Mouse (Mus musculus) left cerebral cortex, adult 11 months (tissue): Measurements from ENCODE around the gene Psma6.

Source experiments
- DNase-seq: peaks from one replicate; pipeline ENCODE4 v3.0.0; 2022; ENCODE audit warnings: low spot score

The Psma6 gene

DNA sequence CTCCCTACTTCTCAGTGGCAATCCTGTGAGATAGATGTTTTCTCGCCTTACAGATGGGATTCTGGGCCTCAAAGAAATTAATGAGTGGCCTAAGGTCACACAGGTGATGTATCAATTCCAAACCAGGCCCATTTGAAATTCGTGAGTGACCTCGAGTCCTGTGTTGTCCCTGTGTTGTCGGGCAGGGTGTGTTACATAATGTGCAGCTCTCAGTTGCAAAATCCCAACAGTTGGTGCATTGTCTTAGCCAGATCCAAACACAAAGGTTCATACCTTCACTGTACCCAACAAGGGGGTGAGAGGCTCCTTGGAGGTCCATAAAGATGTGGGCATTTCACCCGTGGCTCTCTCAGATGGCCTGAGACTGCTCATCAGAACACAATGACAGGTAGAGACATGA lies 56.4 kb downstream of the Psma6 start:
- no peak for DNase-seq

DNA sequence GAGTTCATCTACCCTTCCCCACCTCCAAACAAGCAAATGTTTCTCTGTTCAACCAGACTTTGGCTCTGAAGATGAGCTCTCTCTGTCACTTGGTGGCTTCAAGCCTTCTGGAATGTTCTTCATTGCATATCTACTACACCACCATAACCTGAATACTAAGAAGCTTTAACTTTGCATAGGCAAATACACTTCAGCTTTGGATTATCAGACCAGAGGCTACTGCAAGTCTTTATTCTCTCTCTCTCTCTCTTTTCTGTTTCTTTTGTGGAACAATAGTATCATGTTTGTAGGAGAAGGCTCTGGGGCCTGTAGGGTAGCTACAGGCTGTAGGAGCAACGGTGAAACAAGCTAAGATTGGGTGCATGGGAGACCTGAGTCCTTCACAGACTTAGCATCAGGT lies 58.2 kb downstream of the Psma6 start:
- DNase-seq = no peak

DNA sequence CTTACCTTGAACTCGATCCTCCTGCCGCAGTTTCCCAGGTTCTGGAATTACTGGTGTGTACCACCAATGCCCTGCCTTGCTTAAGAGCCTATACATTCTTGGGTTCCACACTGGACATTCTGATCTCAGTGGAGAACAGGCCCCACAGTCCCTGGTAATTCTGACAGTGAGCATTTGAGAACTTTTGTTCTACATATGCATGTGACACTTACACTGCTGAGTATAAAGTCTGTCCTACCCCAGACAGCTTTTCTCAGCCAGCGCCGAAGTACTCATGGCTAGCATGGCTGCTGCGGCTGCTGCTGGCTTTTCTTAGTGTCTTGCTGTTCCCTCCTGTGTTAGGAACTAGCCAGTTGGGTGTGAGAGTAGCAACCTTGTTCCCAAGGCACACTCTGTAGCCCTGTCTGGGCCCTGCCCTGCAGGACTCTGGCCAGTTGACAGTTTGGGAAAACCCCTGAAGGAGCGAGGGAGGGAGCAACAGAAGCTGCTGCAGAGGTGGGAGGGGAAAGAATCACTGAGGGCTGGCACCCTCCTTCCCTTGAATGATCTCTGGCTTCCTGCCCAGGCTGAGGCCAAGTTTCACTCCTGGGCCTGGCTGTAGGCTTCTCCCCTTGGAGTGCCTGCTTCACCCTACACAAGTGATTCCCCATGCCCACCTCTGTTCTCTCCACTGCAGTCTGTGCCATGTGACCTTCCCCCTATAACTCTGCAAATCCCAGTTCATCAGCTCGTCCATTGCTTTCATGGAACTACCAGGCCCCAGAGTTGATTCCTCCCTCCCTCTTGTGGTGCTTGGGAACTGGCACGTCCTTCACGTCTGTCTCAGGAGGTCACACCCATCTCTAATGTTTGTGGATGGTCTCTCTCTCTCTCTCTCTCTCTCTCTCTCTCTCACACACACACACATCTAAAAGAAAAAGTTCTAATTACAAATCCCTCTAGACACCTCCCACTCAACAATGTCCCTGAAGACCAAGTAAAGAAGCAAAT lies 59.1 kb downstream of the Psma6 start:
- DNase-seq = no peak

DNA sequence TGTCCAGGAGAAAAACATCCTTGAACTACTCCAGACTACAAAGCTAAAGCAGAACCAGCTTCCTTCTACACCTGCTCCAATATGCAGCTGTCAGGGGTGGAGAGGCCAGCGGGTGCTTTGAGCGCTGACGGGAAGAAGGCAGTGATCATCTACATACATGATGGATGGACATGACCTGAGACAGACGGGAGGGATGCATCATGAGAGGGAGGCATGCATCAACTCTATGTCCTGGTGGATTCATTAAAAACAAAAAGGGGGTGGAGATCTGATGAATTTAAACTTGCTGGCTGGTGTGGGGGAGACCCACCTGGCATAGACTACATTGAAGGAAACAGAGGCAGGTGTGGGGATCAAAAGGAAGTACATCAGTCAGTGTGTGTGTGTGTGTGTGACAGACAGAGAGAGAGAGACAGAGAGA lies 60.0 kb downstream of the Psma6 start:
- no peak for DNase-seq

DNA sequence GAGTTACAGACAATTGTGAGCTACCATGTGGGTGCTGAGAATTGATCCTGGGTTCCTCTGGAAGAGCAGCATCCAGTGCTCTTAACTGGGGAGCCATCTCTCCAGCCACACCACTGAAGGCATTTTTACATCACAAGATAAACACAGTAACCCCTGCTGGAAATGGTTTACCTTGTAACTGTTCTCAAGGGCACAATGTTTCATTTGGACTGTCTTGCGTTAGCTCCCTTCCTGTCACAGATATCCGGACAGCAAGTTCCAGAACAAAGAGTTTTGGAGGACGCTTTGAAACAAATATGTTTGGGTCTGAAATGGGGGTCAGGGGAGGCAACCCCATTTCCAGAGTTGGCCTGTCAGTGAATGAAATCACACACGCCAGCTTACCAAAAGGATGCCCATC lies 61.6 kb downstream of the Psma6 start:
- no peak for DNase-seq

DNA sequence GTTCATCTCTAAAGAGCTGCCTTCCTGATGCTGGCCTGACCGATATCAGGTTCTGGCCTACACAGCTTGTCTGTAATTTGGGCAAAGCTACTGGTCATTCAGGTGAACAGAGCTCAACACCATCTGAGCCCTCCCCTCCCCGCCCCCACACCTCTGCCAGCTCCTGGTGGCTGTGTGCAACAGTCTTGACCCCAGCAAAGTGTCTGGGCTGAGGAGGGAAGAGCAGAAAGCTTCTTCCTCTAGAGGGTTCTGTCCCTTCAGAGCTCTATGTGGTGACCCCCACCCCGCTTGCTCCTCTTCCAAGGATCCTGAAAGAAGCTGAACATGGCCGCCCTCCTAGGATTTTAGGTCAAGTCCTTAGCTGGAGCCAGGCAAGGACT lies 62.3 kb downstream of the Psma6 start:
- DNase-seq = no peak

DNA sequence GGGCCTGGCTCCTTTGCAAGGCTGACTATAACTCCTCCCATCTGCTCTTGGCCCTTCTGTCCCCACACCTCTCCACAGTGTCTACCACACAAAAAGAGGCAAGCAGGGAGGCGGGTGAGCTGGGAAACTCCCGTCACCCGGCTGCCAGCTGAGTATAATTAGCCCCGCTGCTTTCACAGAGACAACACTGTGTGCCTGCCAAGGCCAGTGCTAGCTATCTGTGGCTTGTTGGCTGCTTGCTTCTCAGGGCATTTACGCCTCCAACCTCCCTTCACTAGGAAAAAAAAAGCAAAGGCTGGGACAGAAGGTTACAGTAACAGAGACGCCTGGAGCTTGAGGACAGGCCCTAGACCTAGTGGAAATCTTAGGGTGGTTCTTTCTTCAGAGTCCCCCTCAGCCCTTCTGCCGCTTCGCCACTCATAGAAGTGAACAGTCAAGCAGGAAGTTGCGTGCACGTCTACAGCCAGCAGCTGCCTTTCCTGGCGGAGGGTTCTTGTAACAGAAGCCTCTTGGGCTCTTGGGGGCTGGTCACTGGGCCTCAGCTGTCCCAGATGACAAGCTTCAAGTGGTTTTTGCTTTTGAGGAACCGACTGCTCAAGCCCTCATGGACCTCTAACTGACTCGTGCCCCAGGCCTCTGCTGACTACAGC lies 62.8 kb downstream of the Psma6 start:
- DNase-seq = peak; percentile 81

DNA sequence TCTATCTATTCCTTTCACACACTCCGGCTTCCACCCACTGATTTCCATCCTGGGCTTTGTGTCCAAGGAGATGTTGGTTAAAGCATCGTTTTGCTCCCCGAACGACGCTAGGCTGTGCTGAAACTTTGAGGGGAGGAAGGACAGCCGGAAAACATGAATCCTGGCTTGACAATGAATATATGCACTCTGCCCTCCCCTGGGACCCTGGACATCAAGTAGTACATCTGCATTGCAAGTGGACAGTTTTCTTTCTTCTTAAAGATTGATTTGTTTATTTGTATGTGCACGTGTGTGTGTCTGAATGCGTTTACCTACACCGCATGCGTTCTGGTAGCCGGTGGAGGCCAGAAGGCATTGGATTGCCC lies 63.4 kb downstream of the Psma6 start:
- no peak for DNase-seq

DNA sequence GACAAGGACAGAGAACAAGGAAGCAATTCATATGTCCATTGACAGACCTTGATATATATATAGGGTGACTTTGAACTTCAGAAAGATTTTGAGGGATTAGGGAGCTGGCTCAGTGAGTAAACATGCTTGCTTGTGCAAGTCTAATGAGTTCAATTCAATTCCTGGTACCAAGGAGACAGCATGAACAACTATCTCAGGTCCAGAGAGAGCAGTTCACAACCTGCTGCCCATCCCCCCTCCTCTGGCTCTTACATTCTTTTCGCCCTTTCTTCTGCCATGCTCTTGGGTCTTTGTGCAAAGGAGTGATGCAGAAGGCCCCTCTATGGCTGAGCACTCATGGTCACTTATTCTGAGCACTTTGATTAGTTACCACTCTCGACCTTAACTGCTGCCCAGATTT lies 64.4 kb downstream of the Psma6 start:
- no peak for DNase-seq

DNA sequence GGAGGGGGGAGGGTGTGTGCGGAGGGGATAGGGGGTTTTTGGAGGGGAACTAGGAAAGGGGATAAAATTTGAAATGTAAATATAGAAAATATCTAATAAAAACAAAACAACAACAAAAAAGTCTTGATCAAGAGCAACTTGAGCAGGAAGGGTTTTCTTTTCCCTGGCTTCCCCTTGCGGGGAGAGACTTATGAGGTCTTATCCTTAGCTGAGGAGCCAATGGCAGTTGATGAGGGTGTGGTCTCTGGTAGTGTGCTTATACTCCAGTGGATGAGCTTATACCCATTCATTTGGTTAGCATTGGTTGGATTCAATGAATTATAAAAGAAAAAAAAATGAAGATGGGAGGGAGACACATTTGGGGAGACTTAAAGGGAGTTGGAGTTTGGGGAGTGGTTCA lies 65.0 kb downstream of the Psma6 start:
- no peak for DNase-seq

DNA sequence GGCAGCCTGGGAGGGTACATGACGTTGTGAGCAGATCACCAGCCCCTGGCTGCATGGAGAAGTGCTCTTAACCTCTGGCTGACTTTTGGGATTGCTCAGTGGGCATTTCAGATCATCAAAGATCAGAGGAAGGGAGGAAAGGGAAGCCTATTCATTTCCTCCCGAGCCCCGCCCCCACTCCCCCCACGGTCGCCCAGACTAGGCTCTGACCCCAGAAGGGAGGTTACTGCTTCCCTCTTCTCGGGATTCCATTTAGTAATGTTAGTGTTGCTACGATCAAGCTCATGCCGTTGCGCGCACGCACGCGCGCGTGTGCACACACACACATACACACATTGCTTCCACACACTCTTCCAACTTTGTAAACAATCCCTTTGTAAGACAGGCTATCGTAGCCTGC lies 66.4 kb downstream of the Psma6 start:
- no peak for DNase-seq

DNA sequence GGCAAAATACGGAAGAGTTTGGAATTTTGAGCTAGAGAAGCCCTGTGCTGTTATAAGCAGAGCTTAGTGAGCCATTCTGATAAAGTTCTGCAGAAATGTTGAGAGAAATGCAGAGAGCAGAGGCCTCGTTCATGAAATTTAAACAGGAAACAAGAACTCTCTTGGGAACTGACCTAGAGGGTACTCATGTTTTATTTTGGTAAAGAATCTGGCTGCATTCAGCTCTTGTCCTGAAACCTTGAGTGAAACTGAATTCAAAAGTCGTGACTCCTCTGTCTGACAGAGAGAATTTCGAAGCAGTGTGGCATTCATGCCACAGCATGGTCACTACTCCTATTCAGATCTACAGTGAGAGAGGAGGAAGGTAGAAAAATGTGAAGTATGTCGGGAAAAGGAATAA lies 68.8 kb downstream of the Psma6 start:
- no peak for DNase-seq

DNA sequence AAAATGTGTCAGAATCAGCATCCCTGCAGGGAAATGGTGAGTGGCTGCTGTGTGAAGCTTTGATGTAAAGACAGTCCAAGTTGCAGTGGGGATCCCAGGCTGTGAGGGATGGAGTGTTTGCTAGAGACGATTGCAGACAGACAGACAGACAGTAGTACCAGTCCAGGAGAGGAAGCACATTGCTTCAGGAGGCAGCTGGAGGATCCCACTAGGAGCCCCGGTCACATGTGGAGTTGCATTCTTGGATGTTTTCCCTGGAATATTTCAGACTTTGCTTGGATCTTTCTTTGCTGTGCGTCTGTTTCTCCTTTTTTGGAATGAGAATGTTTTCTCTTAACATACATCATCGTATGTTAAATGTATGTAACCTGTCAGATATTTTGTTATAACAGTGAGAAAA lies 69.9 kb downstream of the Psma6 start:
- no peak for DNase-seq

DNA sequence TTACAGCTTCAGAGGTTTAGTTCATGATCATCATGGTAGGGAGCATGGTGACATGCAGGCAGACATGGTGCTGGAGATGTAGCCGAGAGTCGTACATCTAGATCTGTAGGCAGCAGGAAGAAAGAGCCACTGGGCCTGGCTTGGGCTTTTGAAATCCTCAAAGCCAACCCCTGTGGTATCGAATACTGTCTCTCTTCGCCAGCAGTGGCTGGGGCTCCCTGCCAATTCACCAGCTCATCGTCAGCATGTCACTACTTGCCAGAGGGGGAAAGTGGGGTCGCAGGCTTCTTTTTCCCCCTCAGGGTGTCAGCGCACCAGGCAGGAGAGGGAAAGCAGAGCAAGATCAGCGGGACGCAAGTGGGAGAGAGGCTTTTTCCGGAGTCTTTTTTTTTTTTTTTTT lies 71.2 kb downstream of the Psma6 start:
- no peak for DNase-seq

DNA sequence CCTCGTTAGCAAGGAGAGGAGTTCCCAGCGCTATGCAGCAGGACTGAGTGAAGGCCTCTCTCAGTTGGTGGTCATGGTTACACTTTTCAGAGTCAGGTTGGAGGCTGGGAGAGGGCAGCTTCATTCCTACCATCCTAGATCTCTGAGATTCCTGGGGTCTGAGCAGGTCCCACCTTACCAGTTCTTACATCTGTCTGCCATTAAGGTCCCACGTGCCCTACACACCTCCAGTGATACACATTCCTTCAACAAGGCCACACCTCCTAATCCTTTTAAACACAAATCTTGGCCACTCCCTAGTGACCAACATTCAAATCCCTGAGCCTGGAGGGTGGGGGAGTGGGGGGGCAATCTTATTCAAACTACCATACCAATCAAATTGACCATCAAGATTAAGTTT lies 72.1 kb downstream of the Psma6 start:
- no peak for DNase-seq

DNA sequence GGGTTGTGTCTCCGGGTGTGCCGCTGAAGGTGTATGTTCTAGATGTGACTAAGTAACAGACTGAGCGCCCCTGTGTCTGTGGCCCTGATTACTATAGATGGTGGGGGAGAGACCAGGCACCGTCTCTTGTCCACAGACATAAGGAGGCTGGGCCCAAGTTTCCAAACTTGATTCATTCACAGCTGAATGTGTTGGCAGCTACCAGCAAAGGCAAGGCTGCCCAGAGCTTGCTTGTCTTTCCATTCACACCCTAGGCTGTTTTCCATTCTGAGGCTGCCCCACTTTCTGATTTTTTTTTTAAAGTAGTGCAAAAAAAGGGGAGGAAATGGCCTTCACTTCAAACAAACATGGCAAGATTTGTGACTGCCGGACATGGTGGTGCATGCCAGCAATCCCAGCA lies 72.9 kb downstream of the Psma6 start:
- no peak for DNase-seq

DNA sequence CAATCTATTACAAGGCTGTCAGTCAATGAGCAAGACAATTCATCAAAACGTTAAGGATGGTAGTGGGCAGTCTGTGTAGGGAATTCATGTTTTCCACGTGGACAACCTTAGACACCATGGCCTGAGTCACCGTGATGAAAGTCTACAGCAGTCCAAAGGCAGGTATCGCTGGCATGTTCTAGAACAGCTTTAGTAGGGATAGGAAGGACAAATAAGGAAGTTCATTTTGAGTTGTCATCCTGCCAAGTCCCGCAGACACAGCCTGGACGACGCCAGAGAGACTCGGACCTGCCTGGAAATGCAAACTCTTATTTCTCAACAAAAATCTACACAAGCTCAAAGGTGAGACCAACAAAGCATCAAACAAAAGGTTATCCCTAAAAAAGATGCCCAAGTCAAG lies 75.7 kb downstream of the Psma6 start:
- no peak for DNase-seq

DNA sequence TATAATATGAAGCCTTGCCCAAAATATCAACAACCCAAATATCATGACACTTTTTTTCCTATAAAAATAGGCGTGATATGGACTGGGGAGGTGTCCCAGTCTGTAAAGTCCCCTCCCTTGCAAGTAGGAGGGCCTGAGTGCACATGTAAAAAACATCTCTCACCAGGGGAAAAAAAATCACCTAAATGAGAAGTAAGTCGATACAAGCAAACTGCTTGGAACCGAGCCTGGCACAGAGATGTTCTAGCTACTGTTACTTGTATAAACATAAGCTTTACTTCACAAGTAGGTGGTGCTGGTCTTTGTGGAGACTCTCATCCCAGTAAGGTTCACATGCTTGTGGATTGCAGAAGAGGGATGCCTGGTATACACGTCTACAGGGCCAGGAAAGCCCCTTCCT lies 76.9 kb downstream of the Psma6 start:
- no peak for DNase-seq

DNA sequence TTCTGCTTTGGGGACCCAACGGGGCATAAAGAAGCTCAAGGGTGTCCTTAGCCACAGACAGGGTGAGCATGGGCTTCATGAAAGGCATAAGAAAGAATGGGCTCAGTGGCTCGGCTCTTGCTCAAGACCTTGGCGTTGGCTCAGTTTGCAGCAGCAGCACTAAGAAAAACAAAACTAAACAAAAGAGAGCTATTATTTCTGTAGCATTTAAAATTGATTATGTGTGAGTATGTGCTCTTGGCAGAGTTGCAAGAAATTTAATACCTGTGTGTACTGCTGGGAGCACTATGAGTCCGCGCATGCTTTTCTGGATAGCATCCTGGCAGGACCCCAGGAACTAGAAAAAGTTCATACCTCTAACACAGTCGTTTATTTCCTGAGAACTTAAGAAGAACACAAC lies 77.7 kb downstream of the Psma6 start:
- DNase-seq = no peak

DNA sequence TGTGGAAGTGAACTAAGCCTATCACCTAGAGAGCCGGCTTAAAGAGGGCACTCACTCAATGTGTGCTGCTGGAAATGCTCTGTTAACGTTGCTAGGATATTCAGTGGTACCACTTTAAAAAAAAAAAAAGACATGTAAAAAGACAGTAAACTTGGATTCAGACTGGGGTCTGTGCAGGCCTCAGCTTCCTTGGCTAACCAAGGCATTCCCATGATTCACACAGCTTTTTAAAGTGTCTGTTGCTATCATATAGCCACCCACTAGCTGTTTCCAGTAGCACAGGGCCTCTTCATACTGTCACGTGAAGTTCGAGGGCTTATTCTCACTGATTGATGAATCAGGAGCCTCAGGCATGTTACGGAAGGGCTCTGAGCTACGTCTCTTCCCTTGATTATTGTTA lies 78.4 kb downstream of the Psma6 start:
- DNase-seq = no peak

DNA sequence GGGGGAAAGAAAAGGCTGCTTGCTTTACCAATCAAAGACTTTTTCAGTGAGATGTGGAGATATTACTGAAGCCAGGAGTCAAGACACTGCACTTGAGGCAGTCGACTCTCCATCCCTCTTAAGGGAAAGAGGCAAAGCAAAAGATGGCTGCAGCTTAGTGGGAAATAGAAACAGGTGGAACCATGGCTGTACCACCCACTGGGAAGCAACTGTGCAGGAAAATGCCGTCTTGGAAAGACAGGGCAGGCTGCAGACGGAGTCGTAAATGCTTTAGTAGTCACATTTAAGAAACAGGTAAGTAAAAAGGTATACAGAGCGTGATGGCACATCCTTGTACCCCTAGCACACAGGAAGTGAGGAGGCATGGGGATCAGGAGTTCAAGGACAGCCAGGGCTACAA lies 79.1 kb downstream of the Psma6 start:
- no peak for DNase-seq

DNA sequence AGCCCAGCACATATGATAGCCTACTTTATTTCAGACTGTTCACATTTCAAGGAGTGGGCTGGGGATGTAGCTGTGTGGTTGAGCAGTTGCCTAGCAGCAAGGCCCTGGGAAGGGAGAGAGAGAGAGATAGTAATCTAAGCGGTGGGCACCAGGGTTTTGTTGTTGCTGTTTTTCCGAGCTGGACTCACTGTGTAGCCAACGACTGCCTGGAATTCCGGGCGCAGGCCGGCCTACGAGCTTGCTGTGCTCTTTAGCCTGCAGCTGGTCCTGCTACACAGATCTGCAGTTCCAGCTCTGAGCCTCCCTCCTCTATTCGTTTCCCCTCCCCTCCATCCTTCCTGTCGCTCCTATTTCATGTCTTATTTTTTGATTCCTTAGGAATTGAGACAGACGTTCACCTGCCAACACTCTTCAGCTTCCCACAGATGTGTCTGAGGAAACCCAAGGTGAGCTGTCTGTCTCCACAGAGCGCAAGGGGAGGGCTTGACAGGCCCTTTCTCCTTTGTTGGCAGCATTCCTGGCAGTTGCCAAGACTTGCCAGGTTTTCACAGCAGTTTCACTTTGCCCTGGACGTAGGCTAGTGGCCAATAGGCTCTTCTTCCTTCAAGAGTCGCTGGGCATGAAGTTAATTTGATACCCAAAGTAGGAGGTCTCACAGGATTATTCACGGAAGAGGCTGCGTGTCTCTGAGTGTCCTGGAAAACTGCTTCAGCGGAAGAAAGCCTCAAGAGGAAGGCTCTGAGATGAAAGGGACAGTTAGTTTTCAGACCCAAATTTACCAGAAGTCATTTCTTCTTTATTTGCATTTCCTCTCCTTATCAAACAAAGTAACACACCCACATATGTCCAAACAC lies 80.2 kb downstream of the Psma6 start:
- no peak for DNase-seq

DNA sequence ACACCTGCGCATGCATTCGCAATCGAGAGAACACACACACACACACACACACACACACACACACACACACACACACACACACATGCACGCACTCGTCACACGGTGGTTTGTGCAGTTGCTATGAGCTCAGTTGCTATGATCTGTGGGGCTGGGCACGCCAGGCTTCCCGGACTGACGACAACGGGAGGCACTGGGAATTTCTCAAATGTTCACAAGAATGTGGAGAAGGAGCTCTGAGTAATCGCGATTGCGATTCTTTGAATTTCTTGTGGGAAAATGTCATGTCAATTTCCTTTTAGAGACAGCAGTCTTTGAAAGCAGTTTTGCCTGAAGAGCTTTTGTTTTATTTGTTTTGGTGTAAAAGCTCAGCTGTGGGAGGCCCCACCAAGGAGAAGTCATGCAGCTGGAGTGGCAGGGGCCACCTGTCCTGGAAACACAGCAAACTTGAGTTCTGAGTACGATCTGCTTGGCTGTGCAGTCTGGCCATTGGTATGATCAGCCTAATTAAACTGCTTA lies 80.9 kb downstream of the Psma6 start:
- DNase-seq = no peak
